Mouse (Mus musculus): ENCODE results near the gene Gm3642.
A peak's percentile ranks its signal among the peaks of the same experiment; 100 is the strongest.
"Not testable (repeated sequence)": the region's sequence is repeated elsewhere in the genome, so short reads cannot be mapped to it uniquely, and the experiment has no call there.

Gene Gm3642

DNA sequence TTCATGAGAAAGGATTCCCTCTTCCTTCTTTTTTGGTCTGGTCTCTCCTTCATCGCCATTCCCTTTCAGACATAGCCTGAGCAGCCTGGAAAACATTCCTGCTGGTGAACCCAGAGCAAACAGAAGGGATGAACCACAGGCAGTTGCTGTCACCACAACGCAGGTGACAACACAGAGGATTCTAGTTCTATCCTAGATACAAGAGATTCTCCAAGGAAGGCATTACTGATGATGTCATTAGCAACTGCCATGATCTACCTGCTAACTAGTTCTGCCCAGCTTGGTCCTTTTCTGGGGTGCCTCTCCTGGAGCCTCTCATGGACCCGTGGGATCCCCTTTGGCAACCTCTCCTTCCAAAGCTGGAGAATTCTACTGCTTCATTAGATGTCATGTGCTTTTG is at the start of gene Gm3642:
Gene Gm3642 (minus strand): TSS at position 101 of the 400 bp plus-strand sequence.
- DNase-seq (ENCODE audit: low spot score in 2 of 2): not testable (repeated sequence)

DNA sequence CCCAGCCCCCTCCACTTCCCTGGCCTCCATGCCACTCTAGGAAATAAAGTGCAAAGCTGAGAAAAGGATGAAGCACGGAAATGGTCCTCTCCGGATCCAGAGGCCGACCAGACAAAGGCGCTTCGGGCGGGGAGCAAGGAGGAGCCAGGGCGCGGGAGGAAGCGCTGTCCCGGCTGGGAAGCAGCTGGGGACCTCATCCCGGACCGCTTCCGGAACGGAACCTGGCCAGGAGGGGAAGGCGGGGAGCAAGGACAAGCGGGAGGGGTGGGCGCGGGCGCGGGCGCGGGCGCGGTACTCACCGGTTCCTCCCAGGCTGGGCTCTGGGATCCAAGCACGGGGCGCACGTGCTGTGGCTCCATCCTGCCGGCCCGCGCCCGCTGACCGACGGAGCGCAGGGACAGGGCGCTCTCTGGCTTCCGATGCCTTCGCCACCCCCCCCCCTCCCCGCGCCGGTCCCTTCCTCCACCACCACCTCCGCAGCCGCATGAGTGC is 49.5 kb upstream of the Gm3642 start, which contains the start of gene Gm3667:
Gene Gm3667 (minus strand): TSS at position 442 of the 492 bp plus-strand sequence.
- peak in 1 of 2 experiments; percentile 0 for DNase-seq (ENCODE audit: low spot score in 2 of 2)

DNA sequence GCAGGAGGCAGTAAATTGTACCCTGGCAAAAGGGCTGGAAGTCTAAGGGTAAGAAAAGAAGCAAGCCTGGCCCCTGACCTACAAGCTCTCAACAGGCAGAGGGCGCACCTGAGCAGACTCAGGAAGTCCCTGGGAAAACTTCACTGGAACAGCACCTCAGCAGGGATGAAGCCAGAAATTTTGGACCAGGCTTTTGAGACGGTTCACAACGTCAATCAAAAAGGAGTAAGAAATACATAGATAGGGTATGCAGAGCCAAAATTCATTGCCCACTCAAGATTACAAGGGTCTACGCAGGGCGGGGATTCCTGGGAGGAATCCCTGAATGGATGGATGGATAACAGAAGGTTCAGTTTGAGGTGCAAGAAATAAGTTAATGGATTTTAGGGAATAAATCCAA is 48.7 kb upstream of the Gm3642 start:
- peak; percentile 5 to 28 for DNase-seq (ENCODE audit: low spot score in 2 of 2)

DNA sequence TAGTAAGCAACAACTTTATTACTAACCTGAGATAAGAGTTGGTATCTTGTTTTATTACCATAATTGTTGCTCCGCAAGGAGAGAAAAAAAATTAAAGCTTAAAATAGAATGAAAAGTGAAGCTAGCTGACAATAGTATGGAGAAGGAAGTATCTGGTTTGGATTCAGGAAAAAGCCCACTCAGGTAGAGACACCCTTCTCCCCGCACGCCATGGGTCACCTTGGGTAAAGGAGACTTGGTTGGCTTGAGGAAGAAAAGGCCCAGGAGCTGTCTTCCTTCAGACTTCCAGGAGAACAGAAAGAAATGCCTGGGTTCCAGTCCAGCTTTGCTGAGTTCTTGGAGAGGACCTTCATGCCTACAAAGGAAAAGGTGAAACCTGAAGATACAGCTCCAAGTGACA is 16.8 kb downstream of the Gm3642 start:
- not testable (repeated sequence) for DNase-seq (ENCODE audit: low spot score in 2 of 2)
